Mouse (Mus musculus) A20 (cell line): ENCODE measurements at regions not wholly inside any gene's neighbourhood (a gene's known extent, or its start where the extent isn't known, plus 50 kb on each side); places are given as distances from the start of the nearest gene placed in this dataset.

Experiments used
- DNase-seq: peaks from one replicate; pipeline ENCODE4 v3.0.0-alpha.2; 2011; ENCODE audit warnings: low read depth, low spot score

- no peak for DNase-seq
These were observed 71.1 kb upstream of the Lnx1 start for GRCm38 (mm10) chr5:74773558-74774429.

GRCm38 (mm10) chr5:74771121-74771520 is 68.4 kb upstream of the Lnx1 start:
- DNase-seq: no peak

DNA sequence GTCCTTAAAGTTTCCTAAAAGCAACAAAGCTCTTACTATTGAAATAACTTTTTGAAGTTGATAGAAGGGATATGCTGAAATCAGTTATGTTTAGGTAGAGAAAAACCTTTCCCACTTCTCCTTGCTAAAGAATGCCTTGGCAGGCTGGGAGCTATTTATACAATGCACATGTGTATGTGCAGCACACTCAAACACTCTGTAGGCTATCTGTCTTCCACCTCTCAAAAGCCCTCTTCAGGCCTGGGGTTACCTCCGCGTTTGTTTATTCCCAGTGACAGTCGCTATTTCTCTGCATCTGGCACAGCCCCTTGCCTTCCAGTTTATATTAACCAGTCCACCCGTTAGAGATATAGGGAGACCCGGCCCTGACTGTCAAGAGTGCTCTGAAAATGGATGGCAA is 66.3 kb upstream of the Lnx1 start:
- no peak for DNase-seq

DNA sequence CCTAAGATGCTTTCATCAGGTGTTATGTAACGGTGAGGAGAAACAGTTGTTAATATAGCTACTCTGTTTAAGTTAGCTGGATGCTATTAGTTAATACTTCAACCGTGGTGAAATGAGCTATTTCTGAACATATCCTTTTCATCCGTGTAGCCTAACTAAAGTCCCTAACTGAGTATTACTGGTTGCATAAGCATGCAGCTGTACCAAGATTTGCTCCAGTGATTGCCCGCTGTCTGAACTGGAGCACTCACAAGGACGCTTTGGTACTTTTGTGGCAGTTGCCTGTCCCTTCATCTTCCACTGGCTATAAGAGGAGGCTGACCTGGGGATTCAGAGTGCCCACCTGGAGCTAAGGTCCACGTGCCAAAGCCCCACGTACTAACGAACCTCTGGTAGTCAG is 65.3 kb upstream of the Lnx1 start:
- DNase-seq: no peak

GRCm38 (mm10) chr5:74766211-74766610 is 63.5 kb upstream of the Lnx1 start:
- DNase-seq: no peak

DNA sequence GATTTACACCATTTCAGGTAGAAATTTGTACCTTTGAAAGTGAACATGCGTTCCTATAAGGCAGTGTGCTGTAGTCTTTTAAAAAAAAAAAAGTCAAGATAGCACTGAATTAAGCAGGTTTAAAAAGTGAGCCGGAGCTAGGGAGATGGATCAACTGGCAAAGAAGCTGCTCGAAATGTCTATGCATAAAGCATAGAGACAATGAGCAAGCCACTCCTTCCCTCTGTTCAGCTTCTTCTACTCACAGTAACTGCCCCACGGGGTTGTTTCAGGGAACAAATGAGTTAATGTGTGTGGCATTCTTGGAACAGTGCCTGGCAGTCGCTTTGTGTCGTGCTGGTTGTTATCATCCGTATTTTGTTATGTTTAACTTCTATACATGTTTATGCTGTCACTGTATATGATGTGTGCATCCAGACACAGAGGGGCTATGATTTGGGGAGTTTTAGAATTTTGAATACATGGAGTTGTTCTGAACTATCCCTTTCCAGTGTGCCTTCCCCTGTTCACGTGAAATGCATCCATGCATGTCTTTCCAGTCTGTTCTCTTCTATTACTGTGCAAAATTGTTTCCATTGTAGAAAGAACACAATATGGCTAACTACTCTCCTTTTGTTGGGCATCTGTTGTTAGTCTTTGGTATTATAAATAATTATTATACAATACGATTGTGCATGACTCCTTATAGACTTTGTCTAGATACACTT is 62.5 kb upstream of the Lnx1 start:
- DNase-seq: no peak

DNA sequence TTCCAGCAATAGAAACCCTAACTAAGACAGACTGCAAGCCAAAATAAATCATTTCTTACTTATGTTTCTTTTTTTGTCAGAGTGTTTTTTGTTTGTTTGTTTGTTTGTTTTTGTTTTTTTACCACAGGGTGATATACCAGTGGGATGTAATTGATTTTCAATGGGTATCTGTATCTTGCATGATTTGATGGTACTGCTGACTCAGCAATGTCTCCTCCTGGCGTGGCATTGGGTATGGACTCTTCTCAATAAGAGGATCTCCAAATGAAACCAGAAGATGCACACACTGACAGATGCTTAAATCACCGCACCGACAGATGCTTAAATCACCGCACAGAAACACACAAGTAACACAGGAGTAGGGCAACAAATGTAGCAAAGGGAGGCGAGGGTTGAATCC is 54.8 kb upstream of the Lnx1 start:
- DNase-seq: no peak

DNA sequence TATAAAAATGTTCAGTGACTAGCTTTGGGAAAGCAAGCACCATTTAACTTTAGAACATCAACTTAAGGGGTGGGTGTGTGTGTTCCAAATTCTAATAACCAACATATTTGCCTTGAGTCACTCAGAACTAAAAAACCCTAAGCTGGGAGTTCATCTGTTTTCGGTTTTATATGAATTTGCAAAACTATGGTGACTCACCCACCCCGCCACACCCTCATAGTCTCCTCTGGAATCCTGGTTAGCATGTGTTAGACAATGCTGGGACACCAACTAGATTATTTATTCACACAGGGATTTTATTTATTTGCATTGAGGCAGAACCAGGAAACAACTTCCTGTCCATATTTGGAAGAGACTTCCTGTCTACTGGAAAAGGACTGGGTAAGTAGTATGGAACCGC is 50.2 kb upstream of the Lnx1 start:
- DNase-seq: no peak
